Mouse (Mus musculus) telencephalon, adult 2 months (tissue): ENCODE results near the gene Rabac1.

ENCODE experiments used
- DNase-seq: peaks from one replicate; pipeline ENCODE4 v3.0.0-alpha.2; 2011; ENCODE audit warnings: low read depth, low spot score

Rabac1 gene

GRCm38 (mm10) chr7:24983396-24983795, 10.8 kb upstream of the Rabac1 start:
- DNase-seq = no peak

- no peak for DNase-seq
Observed at GRCm38 (mm10) chr7:24980439-24980838, 7.9 kb upstream of the Rabac1 start.

DNA sequence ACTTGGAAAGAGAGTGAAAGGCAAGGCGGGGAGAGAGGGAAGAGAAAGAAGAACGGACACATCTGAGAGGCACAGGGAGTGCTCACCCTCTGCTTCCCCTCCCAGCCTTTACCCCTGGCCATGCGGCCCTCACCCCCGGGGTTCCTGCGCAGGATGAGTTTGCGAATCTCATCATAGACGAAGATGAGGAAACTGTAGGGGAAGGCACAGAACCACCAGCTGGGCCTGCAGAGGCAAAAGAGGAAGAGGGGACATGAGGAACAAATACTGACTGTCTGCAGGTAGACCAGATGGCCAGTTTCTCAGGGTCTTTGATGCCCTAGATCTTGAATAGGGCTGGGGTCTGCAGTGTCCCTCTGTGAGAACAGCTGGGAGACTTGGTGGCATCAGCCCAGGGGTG, 6.2 kb upstream of the Rabac1 start:
- no peak for DNase-seq

- DNase-seq = no peak
Observed at GRCm38 (mm10) chr7:24974893-24975595, 2.5 kb upstream of the Rabac1 start.

DNA sequence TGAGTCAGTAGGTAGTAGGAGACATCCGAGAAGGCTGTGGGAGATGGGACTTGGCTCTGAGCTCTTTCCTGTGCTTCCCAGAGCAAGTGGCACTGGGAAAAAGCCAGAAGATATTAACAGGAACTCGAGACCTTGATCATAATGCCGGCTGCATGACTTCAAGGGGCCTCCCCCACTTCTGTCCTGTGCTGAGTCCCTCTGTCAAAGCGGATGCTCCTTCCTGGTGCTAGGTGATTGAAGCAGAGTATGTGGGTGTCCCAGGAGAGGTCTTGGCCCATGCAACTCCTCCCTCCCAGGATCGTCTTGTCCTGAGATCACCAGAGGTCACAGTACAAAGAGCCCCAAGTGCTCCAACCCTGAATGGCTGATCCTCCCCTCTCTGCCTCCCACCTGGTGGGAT, 1.3 kb upstream of the Rabac1 start:
- no peak for DNase-seq

GRCm38 (mm10) chr7:24973208-24973607, 654 bp upstream of the Rabac1 start:
- no peak for DNase-seq

- DNase-seq = no peak
Observed at GRCm38 (mm10) chr7:24971261-24971971, 1.1 kb downstream of the Rabac1 start.

DNA sequence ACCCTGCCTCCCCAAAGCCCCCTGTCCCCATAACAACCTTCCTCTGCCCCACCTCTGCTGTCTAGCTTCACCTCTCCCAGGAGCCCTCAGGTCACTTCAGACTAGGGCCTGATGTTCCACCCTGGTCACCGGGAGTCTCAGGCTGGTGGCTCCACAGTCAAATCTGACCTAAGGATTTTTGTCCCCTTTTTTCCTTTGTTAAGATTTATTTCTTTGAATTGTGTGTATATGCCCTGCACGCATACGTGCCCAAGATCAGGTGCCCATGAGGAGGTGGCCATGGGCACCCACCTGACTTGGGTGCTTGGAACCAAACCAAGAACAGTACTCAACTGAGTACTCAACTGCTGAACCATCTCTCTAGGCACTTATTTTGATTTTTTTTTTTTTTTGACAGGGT, 2.2 kb downstream of the Rabac1 start:
- no peak for DNase-seq

DNA sequence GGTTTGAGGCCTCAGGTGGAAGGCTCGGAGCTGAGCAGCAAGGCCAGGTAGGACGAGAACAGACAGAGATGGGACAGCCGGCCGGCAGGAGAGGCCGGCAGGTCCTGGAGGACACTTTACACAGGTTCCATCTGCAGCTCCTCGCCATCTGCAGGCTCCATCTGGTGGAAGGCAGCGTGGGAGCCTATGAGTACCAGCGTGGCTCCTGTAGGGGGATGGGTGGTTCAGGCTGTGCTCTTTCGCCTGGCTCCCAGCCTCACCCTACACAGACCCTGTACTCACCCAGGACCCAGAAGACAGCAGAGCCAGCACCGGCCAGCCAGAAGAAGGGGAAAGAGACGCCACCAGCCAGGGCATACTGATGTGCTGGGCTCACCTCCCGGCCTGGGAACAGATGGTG, 2.7 kb downstream of the Rabac1 start:
- no peak for DNase-seq

GRCm38 (mm10) chr7:24968463-24968862, 4.1 kb downstream of the Rabac1 start:
- no peak for DNase-seq

DNA sequence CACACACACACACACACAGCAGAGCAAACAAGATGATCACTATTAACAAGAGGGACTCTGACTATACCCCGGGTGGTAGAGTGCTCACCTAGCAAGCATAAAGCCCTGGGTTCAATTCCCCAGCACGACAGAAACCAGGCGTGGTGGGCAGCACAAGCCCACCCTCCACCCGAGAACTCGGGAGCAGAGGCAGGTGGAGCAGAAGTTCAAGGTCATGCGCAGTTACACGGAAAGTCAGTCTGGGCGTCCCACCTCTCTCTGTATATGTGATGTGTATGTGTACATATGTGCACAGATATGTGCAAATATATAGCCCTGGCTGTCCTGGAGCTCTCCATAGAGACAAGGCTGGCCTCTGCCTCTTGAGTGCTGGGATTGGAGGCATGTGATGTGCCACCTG, 4.6 kb downstream of the Rabac1 start:
- DNase-seq = no peak

DNA sequence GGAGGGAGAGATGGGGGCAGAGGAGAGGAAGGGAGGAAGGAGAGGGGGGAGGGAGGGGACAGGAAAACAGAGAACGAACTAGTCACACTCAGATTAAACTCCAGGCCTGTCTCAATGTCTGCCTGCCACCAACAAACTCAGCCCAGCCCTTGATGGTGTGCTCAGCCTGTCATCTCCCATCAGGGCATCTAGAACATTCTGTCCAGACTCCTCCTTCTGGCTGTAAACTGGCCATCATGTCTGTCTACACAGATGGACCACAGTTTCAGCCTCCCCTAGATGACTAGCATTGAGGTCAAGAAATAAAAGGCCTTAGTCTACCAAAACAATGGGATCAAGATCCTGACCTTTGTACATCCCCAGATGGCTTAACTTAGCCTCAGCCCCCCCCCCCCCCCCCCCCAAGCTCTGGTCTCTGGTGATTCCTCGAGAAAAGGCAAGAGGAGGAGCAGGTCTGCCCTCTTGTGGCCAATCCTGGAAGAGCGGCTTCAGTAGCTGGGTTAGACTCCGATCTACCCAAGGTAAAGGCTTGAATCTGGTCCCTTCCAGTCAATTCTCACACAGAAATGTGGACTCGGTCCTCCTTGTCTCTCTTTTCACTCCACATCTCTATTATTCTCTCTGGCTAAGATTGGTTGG, 7.5 kb downstream of the Rabac1 start:
- no peak for DNase-seq

DNA sequence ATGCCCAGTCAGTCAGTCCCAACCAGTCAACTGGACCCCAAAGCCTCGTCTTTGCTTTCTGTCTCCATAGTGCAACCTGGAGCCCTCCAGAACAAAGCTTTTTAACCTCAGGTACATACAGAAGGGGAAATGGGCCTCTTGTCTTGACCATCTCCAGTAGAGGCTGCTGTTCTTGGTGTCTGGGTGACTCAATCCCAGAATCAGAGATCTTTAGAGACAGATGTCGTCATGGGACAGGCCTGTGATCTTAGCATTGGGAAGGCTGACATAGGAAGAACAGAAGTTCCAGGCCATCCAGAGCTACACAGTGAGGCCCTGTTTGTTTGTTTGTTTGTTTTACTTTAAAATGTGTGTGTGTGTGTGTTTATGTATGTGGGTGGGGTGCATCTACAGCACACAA, 8.3 kb downstream of the Rabac1 start:
- DNase-seq = no peak

DNA sequence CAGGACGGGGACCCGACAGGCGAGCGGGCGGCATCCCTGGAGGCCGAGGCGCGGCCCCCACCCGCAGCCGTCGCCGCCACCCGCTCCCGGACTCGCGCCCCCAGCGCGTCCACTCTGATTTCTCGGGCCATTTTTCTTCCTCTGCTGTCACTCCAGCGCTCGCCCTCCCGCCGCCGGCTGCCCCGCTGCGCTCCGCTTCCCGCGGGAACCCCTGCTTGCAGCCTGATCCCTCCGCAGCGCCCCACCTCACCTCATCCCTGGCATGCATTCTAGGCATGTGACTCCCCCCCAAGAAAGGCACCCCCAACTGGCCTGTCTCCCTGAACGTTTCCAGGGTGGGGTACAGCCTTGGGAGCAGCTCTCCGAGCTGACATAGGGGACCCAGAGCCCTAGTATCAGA, 17.3 kb downstream of the Rabac1 start:
- DNase-seq = no peak

DNA sequence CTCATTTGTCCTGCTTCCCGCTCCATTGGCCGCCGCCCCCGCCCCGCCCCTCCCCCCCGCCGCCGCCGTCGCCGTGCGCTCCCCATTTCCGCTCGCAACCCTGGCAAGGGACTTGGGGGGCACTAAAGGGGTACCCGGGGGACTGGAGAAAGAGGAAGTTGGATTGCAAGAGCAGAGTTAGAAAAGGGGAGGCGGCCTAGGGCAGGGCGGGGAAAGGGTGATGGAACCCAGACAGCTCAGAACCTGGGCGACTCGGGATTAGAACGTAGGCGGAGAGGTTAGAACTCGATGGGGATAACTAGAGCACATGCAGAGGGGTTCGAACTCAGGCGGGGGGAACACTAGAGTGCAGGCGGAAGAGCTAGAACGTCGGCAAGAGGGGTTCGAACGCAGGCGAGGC, 18.1 kb downstream of the Rabac1 start:
- no peak for DNase-seq

GRCm38 (mm10) chr7:24953966-24954365, 18.6 kb downstream of the Rabac1 start:
- DNase-seq = no peak

GRCm38 (mm10) chr7:24949958-24950623, 22.5 kb downstream of the Rabac1 start:
- no peak for DNase-seq

DNA sequence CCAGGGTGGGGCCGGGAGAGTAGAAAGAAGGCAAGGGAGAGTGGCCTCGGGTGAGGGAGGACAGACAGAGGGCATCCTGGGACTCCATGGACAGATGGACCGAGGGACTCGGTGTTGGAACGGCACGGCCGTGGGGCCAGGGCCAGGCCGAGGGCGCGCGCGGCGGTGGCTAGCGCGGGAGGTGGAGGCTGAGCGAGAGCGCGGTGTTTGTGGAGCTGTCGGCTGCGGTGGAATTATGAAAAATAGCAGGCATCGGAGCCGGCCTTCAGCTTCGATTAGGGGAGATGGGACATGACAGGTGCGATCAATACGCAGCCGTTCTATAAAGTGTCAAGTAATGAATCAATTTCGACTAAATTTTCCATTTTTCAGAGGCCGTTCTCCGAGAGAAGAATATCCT, 23.8 kb downstream of the Rabac1 start:
- no peak for DNase-seq

- no peak for DNase-seq
Observed at GRCm38 (mm10) chr7:24947316-24948048, 25.1 kb downstream of the Rabac1 start.

DNA sequence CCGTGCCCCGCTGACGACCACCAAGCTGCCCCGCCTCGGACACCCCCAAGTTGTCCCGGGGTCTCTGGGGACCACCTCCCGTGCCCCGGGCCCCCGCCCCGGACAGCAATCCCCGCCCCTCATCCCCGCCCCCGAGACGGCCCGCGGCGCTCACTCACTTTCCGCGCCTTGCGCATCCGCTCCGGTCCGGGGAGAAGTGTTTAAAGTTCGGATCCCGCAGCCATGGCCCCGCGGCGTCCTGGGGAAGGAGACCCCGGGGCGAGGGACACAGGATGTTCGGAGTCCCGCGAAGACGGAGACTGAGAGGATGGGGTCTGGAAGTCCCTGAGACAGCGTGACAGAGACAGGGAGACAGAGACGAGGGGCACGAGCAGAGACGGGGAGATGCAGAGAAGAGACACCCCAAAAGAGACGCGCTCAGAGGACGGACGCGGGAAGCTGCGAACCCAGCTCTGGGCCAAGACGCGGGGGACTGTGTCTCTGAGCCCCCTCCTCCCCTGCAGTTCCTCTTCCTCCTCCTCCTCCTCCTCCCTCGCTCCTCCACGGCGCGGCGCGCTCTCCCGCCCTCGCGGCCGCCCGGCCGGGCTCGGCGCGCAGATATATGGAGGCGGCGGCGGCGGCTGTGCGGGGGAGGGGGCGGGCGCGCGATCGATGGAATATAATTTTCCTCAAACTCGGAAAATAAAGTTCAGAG, 28.1 kb downstream of the Rabac1 start, which contains the start of gene Gm4881:
Gene Gm4881, minus strand, starts transcription at position 238 of the 694 bp plus-strand sequence.
- DNase-seq = no peak

DNA sequence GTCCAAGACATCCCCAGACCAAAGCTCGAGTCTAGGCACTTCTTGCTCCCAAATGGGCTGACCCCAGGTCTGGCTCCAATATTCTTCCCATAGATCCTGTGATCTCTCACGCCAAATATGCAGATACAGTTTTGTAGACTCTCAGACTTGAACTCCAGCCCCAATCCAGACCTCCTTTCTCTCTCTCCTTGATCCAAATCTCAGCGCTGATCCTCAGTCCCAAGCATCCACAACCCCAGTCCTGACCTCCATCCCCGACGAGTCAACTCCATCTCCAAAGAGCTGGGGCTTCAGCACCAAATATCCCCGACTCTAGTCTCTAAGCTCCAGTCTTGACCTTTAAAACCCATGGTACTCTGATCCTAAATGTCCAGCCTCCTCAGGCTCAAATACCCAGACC, 28.9 kb downstream of the Rabac1 start:
- DNase-seq = no peak
